14 mouse cellular contexts compared by ENCODE assay signal in the genomic region with DNA sequence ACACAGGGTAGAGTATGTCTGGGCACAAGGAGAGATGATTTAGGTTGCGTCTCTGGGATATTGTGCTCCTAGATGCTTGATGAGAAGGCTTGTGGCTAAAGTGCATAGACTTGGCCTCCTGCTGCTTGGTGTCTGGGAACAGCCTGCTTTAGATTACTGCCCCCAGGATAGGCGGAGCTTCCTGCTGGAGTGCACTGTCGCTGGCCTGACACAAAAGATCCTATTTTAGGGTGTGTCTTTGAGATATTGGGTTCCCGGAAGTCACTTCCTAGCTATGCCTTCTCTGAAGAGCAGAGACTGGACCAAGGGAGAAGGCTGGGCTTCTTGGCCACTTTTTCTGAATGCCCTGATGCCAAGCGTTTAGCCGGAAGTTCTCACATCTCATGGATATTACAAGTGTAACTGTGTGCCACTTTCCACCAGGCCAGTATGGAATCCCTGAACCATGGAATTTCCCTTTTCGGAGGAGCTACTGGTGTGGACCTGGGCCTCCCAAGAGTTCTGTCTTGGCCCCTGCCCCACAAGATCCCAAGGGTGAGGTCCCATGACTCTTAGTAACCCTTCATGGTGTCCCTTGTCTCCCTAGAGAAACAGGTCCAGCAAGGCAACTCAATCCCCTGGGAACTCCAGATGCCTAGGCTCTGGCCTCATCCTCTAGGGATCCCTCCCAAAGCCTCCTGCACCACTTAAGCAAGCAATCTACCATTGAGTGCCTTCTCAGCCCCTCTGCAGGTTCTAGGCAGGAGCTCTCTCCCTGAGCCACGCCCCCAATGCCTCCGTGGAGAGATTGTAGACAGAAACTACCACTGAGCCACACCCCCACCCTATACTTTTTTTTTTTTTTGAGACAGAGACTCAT. TPM values are rescaled to one million over a fixed set of nuclear protein-coding genes. Genes with fewer than 3 reads are reported as not detected.
DNase-seq lines count a peak whose midpoint lies in the region; ATAC-seq and TF ChIP-seq lines count a peak whose summit lies in the region.
"Had no signal": no experiment of that assay in that cellular context is flagged by ENCODE, and none has a peak within 500 bp of the region (broad histone marks: within the 10 kb centered on the region; RNA-seq: fewer than 3 reads in every experiment).

No protein-coding gene starts in this region.

- WGBS in heart, embryonic 13.5 days, result 43% methylated on average over 9 of the region's 9 CpGs
- WGBS in lung, embryonic 16.5 days, result 57% methylated on average over 9 of the region's 9 CpGs

- no peak for TF ChIP-seq CTCF in gastrocnemius, adult 2 months (IDR thresholded peaks at IDR 0.05)

- H3K4me3 ChIP-seq in gastrocnemius, adult 2 months, result no peak overlapping the region
- no peak overlapping the region for H3K4me3 ChIP-seq in heart, embryonic 13.5 days
- H3K4me3 ChIP-seq in lung, embryonic 16.5 days (ENCODE audit: low read length), result no peak overlapping the region
- H3K4me3 ChIP-seq: hindbrain, embryonic 13.5 days; neural tube, embryonic 15.5 days had no signal

- H3K27ac ChIP-seq in gastrocnemius, adult 2 months, result peak overlapping the region; percentile 60
- H3K27ac ChIP-seq in heart, embryonic 13.5 days (replicated peaks), result no peak overlapping the region
- 0 out of 2 replicates have a peak overlapping the region, but pooled peaks have one; percentile 20 for H3K27ac ChIP-seq in lung, embryonic 16.5 days (ENCODE audit: low read length)
- H3K27ac ChIP-seq: hindbrain, embryonic 13.5 days; neural tube, embryonic 15.5 days had no signal

- no peaks in the 10 kb centered on the region for H3K9me3 ChIP-seq in heart, embryonic 13.5 days
- H3K9me3 ChIP-seq in lung, embryonic 16.5 days (ENCODE audit: control insufficient read depth, low read length), result no peaks in the 10 kb centered on the region
- H3K9me3 ChIP-seq: hindbrain, embryonic 13.5 days; neural tube, embryonic 15.5 days had no signal

- peaks cover 21% of the 10 kb centered on the region for H3K4me1 ChIP-seq in heart, embryonic 13.5 days
- H3K4me1 ChIP-seq in lung, embryonic 16.5 days (replicated peaks; ENCODE audit: control insufficient read depth, insufficient read depth, low read length), result peaks cover 12% of the 10 kb centered on the region

- DNase-seq in gastrocnemius, adult 2 months, result no peak
- no peak for DNase-seq in gastrocnemius, adult 18-20 months (ENCODE audit: low spot score)
- DNase-seq in ES-CJ7 (ENCODE audit: low read depth, low spot score), result peak; percentile 65
- DNase-seq in frontal cortex, postnatal 14 days (ENCODE audit: low spot score in 2 of 2), result no peak
- DNase-seq in natural killer cell, adult 2 months (ENCODE audit: low spot score in 2 of 2), result no peak
- DNase-seq in embryo, embryonic 10 days (ENCODE audit: low spot score), result no peak
- DNase-seq: B cell, adult 2 months; cerebellum, adult 9-10 months had no signal

- ATAC-seq in heart, embryonic 13.5 days (ENCODE audit: extremely low read depth, insufficient number of reproducible peaks, low FRiP score, low TSS enrichment), result no peak
- ATAC-seq in lung, embryonic 16.5 days (ENCODE audit: low read depth), result peak; percentile 21; the same call in 1 of the 2 replicates
- ATAC-seq: activated CD4-positive, CD25-positive, alpha-beta regulatory T cell, adult 4 months; forebrain, embryonic 14.5 days had no signal

- H3K9ac ChIP-seq in heart, embryonic 13.5 days, result peak overlapping the region; percentile 54
- peak overlapping the region; percentile 14; the same call in 1 of the 2 replicates for H3K9ac ChIP-seq in lung, embryonic 16.5 days (ENCODE audit: low read length)
- H3K9ac ChIP-seq: hindbrain, embryonic 13.5 days; neural tube, embryonic 15.5 days had no signal

- peaks cover 38% of the 10 kb centered on the region for H3K27me3 ChIP-seq in heart, embryonic 13.5 days (replicated peaks)
- no peaks in the 10 kb centered on the region for H3K27me3 ChIP-seq in lung, embryonic 16.5 days (ENCODE audit: control insufficient read depth, insufficient read depth, low read depth, low read length)

- intact Hi-C loops in gastrocnemius, adult 2 months (cut with DNase I), result no loop called here

- no peak overlapping the region for H3K4me2 ChIP-seq in heart, embryonic 13.5 days
- H3K4me2 ChIP-seq in lung, embryonic 16.5 days (ENCODE audit: low read depth, low read length), result no peak overlapping the region
- H3K4me2 ChIP-seq: hindbrain, embryonic 13.5 days; neural tube, embryonic 15.5 days had no signal

- H3K36me3 ChIP-seq in heart, embryonic 13.5 days, result peaks cover 6% of the 10 kb centered on the region
- H3K36me3 ChIP-seq in lung, embryonic 16.5 days (ENCODE audit: control insufficient read depth, insufficient read depth, low read length), result no peaks in the 10 kb centered on the region

RNA-seq across cellular contexts. Expression of a gene that starts 7.3 kb away (rescaled TPM):
- total RNA-seq in gastrocnemius, adult 2 months (2021), result 1 to 10 TPM; 6.7 to 7.2 TPM
- 1 to 10 TPM; 6.6 to 7.6 TPM for total RNA-seq in gastrocnemius, adult 18-20 months (2021)
- 2.2 and 2.6 TPM in 2 replicates for polyA plus RNA-seq in heart, embryonic 13.5 days (2015; fragmentation: Nextera tagmentation; extraction: Ambion mirVana)
- polyA plus RNA-seq in lung, embryonic 16.5 days (2015; fragmentation: Nextera tagmentation; extraction: Ambion mirVana), result 4.9 and 5.6 TPM in 2 replicates

RNA-seq across cellular contexts. Expression of a gene that starts 12.8 kb away (rescaled TPM):
- total RNA-seq in gastrocnemius, adult 2 months (2021), result 1 to 10 TPM in 1 of 2 experiments, under 1 TPM in 1; 0.97 to 1.4 TPM
- total RNA-seq in gastrocnemius, adult 18-20 months (2021), result 1 to 10 TPM in 1 of 2 experiments, under 1 TPM in 1; 0.75 to 1.3 TPM
- 5.5 and 6.5 TPM in 2 replicates for polyA plus RNA-seq in heart, embryonic 13.5 days (2015; fragmentation: Nextera tagmentation; extraction: Ambion mirVana)
- 18.1 and 21.8 TPM in 2 replicates for polyA plus RNA-seq in lung, embryonic 16.5 days (2015; fragmentation: Nextera tagmentation; extraction: Ambion mirVana)

RNA-seq across cellular contexts. Expression of a gene that starts 15.2 kb away (rescaled TPM):
- total RNA-seq in gastrocnemius, adult 2 months (2021), result 1 to 10 TPM; 3.9 to 9.7 TPM
- 10 to 100 TPM in 1 of 2 experiments, 1 to 10 TPM in 1; 5.2 to 10.5 TPM for total RNA-seq in gastrocnemius, adult 18-20 months (2021)
- polyA plus RNA-seq in heart, embryonic 13.5 days (2015; fragmentation: Nextera tagmentation; extraction: Ambion mirVana), result 264 and 271 TPM in 2 replicates
- 401 and 405 TPM in 2 replicates for polyA plus RNA-seq in lung, embryonic 16.5 days (2015; fragmentation: Nextera tagmentation; extraction: Ambion mirVana)

RNA-seq across cellular contexts. Expression of a gene that starts 19.5 kb away (rescaled TPM):
- total RNA-seq in gastrocnemius, adult 2 months (2021), result 10 to 100 TPM; 70.9 to 75.1 TPM
- 10 to 100 TPM; 68.7 to 84.2 TPM for total RNA-seq in gastrocnemius, adult 18-20 months (2021)
- 10.6 and 12.8 TPM in 2 replicates for polyA plus RNA-seq in heart, embryonic 13.5 days (2015; fragmentation: Nextera tagmentation; extraction: Ambion mirVana)
- 7.3 and 9.0 TPM in 2 replicates for polyA plus RNA-seq in lung, embryonic 16.5 days (2015; fragmentation: Nextera tagmentation; extraction: Ambion mirVana)

RNA-seq across cellular contexts. Expression of a gene that starts 33.1 kb away (rescaled TPM):
- under 1 TPM; 0.25 to 0.28 TPM for total RNA-seq in gastrocnemius, adult 2 months (2021)
- total RNA-seq in gastrocnemius, adult 18-20 months (2021), result under 1 TPM; 0.32 to 0.59 TPM
- polyA plus RNA-seq in heart, embryonic 13.5 days (2015; fragmentation: Nextera tagmentation; extraction: Ambion mirVana), result 0.09 and 0.11 TPM in 2 replicates
- 0.25 and 0.75 TPM in 2 replicates for polyA plus RNA-seq in lung, embryonic 16.5 days (2015; fragmentation: Nextera tagmentation; extraction: Ambion mirVana)
- polyA plus RNA-seq: activated CD4-positive, CD25-positive, alpha-beta regulatory T cell, adult 4 months had no signal
